Mouse (Mus musculus) ovary, postnatal 10 days (tissue): ENCODE data around the gene Vwa7.

Experiments used
- DNase-seq: peaks from one replicate; pipeline ENCODE4 v3.0.0; 2022; ENCODE audit warnings: low spot score

Vwa7 gene

DNA sequence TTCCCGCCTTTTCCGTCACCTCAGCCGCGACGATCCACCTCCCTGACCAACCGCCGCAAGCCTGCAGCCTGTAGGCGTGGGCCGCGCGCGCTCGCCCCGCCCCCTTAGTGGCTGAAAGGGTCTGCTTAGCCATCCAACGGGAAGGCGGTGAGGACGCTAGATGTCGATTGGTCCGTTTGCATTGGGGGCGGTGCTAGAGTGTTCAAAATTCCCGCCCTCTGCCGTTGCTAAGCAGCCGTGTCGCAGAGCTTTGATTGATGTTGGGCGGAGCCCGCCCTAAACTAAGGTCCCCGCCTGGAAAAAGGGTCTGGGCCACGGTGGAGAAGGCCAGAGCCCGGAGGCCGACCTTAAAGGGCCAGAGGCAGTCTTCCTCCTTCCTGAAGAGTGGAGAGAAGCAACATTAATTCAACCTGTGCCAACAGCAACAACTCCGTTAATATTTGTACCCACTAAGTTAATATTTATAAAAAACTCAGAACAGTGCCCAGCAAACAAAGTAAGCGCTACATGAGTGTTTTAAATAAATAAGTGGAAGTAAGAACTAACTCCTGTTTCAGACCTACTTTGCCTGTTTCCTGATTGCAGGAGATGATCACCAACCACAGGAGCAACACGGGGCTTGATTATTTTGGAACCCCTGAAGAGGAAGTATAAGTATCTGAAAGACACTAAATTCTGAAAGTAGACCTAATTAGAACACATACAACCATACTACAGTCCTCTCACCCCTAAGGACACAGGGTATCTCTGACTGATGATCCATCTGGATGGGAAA is 30.5 kb downstream of the Vwa7 start, which contains the start of gene Msh5:
Gene Msh5, minus strand, starts transcription at position 65 of the 775 bp plus-strand sequence.
- DNase-seq = peak; percentile 88

DNA sequence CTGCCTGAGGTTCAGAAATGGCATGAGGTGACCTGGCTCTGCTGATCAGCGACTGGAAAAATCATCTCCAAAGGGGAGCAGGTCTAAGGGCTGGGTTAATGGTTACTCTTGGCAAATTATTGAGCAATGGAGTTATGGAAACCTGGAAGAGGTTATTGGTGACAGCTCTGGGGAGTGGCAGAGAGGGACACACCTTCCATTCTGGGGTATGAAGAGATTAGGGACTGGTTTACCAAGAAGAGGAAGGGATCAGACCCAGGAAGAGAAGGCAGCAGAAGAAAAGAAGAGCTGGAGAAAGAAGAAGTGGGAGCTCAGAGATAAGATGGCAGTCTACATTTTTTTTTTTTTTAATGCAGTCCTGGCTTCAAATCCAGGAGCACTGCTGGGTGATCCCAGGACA is 31.3 kb downstream of the Vwa7 start:
- DNase-seq = no peak

GRCm38 (mm10) chr17:35048149-35048931 is 32.0 kb downstream of the Vwa7 start:
- no peak for DNase-seq

DNA sequence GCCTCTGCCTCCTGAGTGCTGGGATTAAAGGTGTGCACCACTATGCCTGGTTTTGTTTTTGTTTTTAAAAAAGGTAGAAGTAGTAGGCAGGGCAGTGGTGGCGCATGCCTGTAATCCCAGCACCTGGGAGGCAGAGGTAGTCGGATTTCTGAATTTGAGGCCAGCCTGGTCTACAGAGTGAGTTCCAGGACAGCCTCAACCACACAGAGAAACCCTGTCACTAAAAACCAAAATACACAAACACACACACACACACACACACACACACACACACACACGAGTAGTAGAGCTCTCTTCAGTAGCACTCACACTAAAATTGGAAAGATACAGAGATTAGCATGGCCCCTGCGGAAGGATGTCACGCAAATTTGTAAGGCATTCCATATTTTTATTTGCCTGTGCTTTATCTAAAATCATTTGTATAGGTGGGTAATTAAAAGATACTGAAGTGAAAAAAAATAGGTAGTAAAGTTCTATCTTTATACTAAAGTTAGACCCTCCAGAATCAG is 32.6 kb downstream of the Vwa7 start:
- DNase-seq = no peak

DNA sequence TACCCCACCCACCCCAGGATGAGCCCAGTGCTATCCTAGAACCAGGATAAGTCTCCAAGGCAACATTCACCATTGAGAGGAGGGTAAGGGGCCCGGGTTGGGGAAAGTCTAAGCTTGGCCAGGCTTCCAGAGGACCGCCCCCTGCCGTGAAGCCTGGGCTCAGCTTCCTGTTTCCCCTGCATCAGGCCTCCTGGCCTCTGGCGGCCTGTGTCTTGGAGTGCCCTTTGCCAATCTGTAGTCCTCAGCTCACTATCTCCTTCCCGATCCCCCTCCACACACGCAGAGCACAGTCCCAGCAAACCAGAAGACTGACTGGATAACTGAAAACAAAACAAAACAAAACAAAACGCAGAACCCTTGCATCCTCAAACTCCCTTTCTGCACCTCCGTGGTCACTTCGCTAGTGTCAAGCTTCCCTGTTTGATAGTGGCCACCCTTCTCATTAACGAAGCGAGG is 33.2 kb downstream of the Vwa7 start, which contains the start of gene Clic1:
Gene Clic1, plus strand, starts transcription at position 406 of the 456 bp plus-strand sequence.
- DNase-seq = peak; percentile 55

- peak; percentile 62 for DNase-seq
Observed at GRCm38 (mm10) chr17:35050126-35050750, 33.9 kb downstream of the Vwa7 start.

DNA sequence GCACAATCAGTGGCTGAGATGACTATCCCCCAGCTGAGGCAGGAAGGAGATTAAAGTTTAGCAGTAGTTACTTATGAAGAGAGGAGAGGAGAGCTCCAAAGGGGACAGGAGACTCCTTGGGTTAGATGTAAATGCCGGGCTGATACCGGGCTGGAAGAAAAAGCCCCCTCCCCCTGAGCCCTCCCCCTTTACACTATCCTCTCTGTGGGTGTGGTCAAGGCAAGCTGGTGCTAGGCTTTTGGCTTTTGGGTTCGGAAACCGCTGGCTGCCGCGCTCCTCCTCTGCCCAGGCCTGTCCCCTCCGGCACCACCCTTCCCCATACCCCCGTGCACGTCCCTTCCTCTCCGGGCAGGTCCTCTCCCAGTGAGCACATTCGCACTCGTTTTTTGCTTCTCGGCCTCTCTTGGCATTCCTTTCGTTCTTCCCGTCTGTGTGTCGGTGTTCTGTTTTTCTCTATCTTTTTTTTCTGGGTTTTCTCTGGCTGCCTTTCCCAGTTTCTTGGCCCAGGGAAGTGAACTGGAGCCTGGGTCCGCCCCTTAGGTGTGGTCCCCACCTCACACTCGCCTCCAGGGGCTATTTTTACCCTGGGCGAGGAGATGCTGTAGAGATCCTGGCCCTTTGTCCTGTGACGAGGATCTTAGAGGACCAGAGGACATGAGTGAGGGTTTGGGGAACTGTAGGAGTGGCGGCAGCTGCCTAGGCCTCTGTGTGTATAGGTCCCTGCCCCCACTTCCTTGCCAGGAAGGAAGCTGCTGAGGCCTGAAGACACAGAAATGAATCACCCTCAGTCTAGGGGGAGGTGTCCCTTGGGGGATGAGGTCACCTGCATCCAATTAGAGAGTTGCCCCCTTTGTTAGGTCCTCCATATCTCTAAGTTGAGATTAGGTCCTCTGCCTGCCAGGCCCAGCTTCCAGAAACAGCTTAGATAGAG is 35.0 kb downstream of the Vwa7 start:
- peak; percentile 32 for DNase-seq

- no peak for DNase-seq
Observed at GRCm38 (mm10) chr17:35052271-35052798, 36.0 kb downstream of the Vwa7 start.

- DNase-seq = no peak
Observed at GRCm38 (mm10) chr17:35055691-35056495, 39.5 kb downstream of the Vwa7 start.

DNA sequence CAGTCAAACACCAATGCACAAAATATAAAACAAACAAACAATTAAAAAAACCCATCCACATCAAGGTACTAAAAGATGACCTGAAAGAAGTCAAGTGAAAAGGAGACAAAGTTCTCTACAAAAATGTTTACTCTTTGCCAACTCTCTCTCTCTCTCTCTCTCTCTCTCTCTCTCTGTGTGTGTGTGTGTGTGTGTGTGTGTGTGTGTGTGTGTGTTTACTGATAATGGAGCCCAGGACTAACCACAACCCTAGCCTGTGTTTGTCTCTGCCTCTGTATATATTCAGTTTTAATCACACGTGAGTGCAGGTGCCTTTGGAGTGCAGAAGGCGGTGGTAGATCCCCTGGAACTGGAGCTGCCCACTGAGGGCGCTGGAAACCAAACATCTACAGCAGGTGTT is 40.7 kb downstream of the Vwa7 start:
- no peak for DNase-seq

- DNase-seq = no peak
Observed at GRCm38 (mm10) chr17:35058316-35058715, 41.9 kb downstream of the Vwa7 start.

- peak; percentile 83 for DNase-seq
Observed at GRCm38 (mm10) chr17:35058911-35059892, 42.8 kb downstream of the Vwa7 start, which contains the start of gene Ddah2. Ddah2 (plus strand) TSS chr17:35059035.

DNA sequence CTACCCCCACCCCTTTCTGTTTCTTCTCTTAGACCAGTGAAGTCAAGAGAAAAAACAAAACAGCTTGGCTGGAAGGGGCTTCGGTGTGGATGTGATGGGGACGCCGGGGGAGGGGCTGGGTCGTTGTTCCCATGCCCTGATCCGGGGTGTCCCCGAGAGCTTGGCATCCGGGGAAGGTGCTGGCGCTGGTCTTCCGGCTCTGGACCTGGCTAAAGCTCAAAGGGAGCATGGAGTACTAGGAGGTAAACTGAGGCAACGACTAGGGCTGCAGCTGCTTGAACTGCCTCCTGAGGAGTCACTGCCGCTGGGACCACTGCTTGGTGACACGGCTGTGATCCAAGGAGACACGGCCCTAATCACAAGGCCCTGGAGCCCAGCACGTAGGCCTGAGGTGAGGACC is 43.7 kb downstream of the Vwa7 start:
- DNase-seq = no peak

DNA sequence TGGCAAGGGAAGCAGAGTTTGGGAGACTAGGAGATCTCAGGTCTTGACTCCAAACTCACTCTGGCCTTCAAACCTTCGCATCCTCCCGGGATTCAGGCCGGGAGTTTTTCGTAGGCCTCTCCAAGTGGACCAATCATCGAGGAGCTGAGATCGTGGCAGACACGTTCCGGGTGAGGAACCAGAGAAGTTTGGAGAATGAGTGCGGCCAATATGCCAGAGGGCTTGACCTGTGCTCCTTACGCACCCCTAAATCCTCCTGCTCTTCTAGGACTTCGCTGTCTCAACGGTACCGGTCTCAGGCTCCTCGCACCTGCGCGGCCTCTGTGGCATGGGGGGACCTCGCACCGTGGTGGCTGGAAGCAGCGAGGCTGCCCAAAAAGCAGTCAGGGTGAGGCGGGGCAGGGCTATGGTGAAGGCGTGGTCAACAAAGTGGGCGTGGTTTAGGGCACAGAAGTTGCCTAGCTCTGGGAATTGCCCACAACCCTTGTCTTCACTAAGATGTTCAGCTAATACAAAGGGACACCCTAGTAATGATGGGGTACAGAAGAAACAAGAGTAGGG is 44.4 kb downstream of the Vwa7 start:
- DNase-seq = no peak

- no peak for DNase-seq
Observed at GRCm38 (mm10) chr17:35061299-35061698, 44.9 kb downstream of the Vwa7 start.

- DNase-seq = no peak
Observed at GRCm38 (mm10) chr17:35063466-35063865, 47.1 kb downstream of the Vwa7 start.

- no peak for DNase-seq
Observed at GRCm38 (mm10) chr17:35064378-35064877, 48.0 kb downstream of the Vwa7 start.
